Mouse (Mus musculus): ENCODE measurements around the gene Becn1. TPM values are rescaled to one million over a fixed set of nuclear protein-coding genes. Genes with fewer than 3 reads are reported as not detected.

Gene Becn1
- polyA plus RNA-seq, 1 experiment from 2014 or later = 194 TPM

GRCm38 (mm10) chr11:101278223-101279192 lies 23.6 kb downstream of the Becn1 start, which contains the start of the genes Cntd1 and Coa3:
Gene Cntd1 (plus strand): TSS chr11:101279012.
Gene Coa3 (minus strand): TSS chr11:101279114.
- WGBS = 13% methylated on average over 45 of the region's 45 CpGs
- Histone ChIP-seq H3K36me3 (peaks cover 5% of the 10 kb centered on the region; the same call in 1 of the 2 replicates), H3K4me1 (replicated peaks) (peaks cover 27% of the 10 kb centered on the region), H3K4me3 (replicated peaks) (peak within 1 kb of the TSS; percentile 66), H3K9me3 (no peaks in the 10 kb centered on the region), H3K27me3 (peaks cover 23% of the 10 kb centered on the region), H3K4me2 (replicated peaks) (peak within 1 kb of the TSS; percentile 73), H3K27ac (peak within 1 kb of the TSS; percentile 71), H3K9ac (replicated peaks) (peak within 1 kb of the TSS; percentile 84)
- ATAC-seq = peak; percentile 98

GRCm38 (mm10) chr11:101277381-101278222 lies 24.5 kb downstream of the Becn1 start:
- no peak for ATAC-seq
- peaks cover 23% of the 10 kb centered on the region for H3K27me3 ChIP-seq
- peaks cover 27% of the 10 kb centered on the region for H3K4me1 ChIP-seq (replicated peaks)
- H3K27ac ChIP-seq = no peak overlapping the region
- H3K4me3 ChIP-seq (replicated peaks) = peak overlapping the region; percentile 66
- H3K36me3 ChIP-seq = peaks cover 5% of the 10 kb centered on the region; the same call in 1 of the 2 replicates
- H3K4me2 ChIP-seq (replicated peaks) = peak overlapping the region; percentile 73
- WGBS = 81% methylated on average over 12 of the region's 12 CpGs
- H3K9me3 ChIP-seq = no peaks in the 10 kb centered on the region
- peak overlapping the region; percentile 84 for H3K9ac ChIP-seq (replicated peaks)

GRCm38 (mm10) chr11:101276319-101277070 lies 25.6 kb downstream of the Becn1 start:
- ATAC-seq = no peak
- peak overlapping the region; percentile 45 for H3K9ac ChIP-seq (replicated peaks)
- WGBS = 25% methylated on average over 27 of the region's 27 CpGs
- H3K36me3 ChIP-seq = peaks cover 5% of the 10 kb centered on the region; the same call in 1 of the 2 replicates
- peaks cover 27% of the 10 kb centered on the region for H3K4me1 ChIP-seq (replicated peaks)
- peak overlapping the region; percentile 73 for H3K4me2 ChIP-seq (replicated peaks)
- peak overlapping the region; percentile 12; the same call in 1 of the 2 replicates for H3K4me3 ChIP-seq (replicated peaks)
- H3K9me3 ChIP-seq = no peaks in the 10 kb centered on the region
- H3K27me3 ChIP-seq = peaks cover 23% of the 10 kb centered on the region
- H3K27ac ChIP-seq = 0 out of 2 replicates have a peak overlapping the region, but pooled peaks have one; percentile 25

GRCm38 (mm10) chr11:101275309-101275708 lies 26.8 kb downstream of the Becn1 start:
- peaks cover 27% of the 10 kb centered on the region for H3K4me1 ChIP-seq (replicated peaks)
- peaks cover 20% of the 10 kb centered on the region for H3K27me3 ChIP-seq
- peaks cover 5% of the 10 kb centered on the region; the same call in 1 of the 2 replicates for H3K36me3 ChIP-seq
- H3K4me3 ChIP-seq (replicated peaks) = no peak overlapping the region
- H3K9me3 ChIP-seq = no peaks in the 10 kb centered on the region
- H3K9ac ChIP-seq (replicated peaks) = no peak overlapping the region
- WGBS = 83% methylated on average over 4 of the region's 4 CpGs
- no peak overlapping the region for H3K4me2 ChIP-seq (replicated peaks)
- no peak overlapping the region for H3K27ac ChIP-seq
- ATAC-seq = no peak

GRCm38 (mm10) chr11:101272446-101272845 lies 29.6 kb downstream of the Becn1 start:
- Histone ChIP-seq H3K27me3 (peaks cover 17% of the 10 kb centered on the region; the same call in 1 of the 2 replicates), H3K36me3 (peaks cover 5% of the 10 kb centered on the region; the same call in 1 of the 2 replicates), H3K27ac (no peak overlapping the region), H3K4me3 (replicated peaks) (no peak overlapping the region), H3K4me2 (replicated peaks) (no peak overlapping the region), H3K4me1 (replicated peaks) (peaks cover 12% of the 10 kb centered on the region), H3K9ac (replicated peaks) (no peak overlapping the region), H3K9me3 (no peaks in the 10 kb centered on the region)
- ATAC-seq = no peak
- 83% methylated on average over 3 of the region's 3 CpGs for WGBS

- 0 out of 2 replicates have a peak overlapping the region, but pooled peaks have one; percentile 2 for H3K9ac ChIP-seq (replicated peaks)
Measured at GRCm38 (mm10) chr11:101269577-101270116, 32.4 kb downstream of the Becn1 start.

GRCm38 (mm10) chr11:101265906-101266305 lies 36.2 kb downstream of the Becn1 start:
- H3K4me3 ChIP-seq (replicated peaks) = 0 out of 2 replicates have a peak overlapping the region, but pooled peaks have one; percentile 35
- H3K4me1 ChIP-seq (replicated peaks) = peaks cover 34% of the 10 kb centered on the region
- peaks cover 64% of the 10 kb centered on the region for H3K27me3 ChIP-seq

More at GRCm38 (mm10) chr11:101269577-101270116, 32.4 kb downstream of the Becn1 start:
- no peaks in the 10 kb centered on the region for H3K36me3 ChIP-seq
- H3K9me3 ChIP-seq = no peaks in the 10 kb centered on the region
- H3K27me3 ChIP-seq = peaks cover 29% of the 10 kb centered on the region
- H3K27ac ChIP-seq = no peak overlapping the region
- WGBS = 38% methylated on average over 10 of the region's 10 CpGs
- ATAC-seq = no peak
- peaks cover 11% of the 10 kb centered on the region for H3K4me1 ChIP-seq (replicated peaks)
- peak overlapping the region; percentile 2; the same call in 1 of the 2 replicates for H3K4me2 ChIP-seq (replicated peaks)
- H3K4me3 ChIP-seq (replicated peaks) = no peak overlapping the region

GRCm38 (mm10) chr11:101264954-101265471 lies 37.1 kb downstream of the Becn1 start:
- peaks cover 67% of the 10 kb centered on the region for H3K27me3 ChIP-seq
- H3K36me3 ChIP-seq = no peaks in the 10 kb centered on the region
- peak overlapping the region; percentile 44; the same call in 1 of the 2 replicates for H3K9ac ChIP-seq (replicated peaks)
- peak overlapping the region; percentile 57 for H3K4me2 ChIP-seq (replicated peaks)
- no peaks in the 10 kb centered on the region for H3K9me3 ChIP-seq
- WGBS = under 1% methylated on average over 31 of the region's 31 CpGs
- H3K4me1 ChIP-seq (replicated peaks) = peaks cover 43% of the 10 kb centered on the region
- ATAC-seq = no peak
- no peak overlapping the region for H3K27ac ChIP-seq
- H3K4me3 ChIP-seq (replicated peaks) = peak overlapping the region; percentile 35

More at GRCm38 (mm10) chr11:101265906-101266305, 36.2 kb downstream of the Becn1 start:
- Histone ChIP-seq H3K27ac (no peak overlapping the region), H3K4me2 (replicated peaks) (peak overlapping the region; percentile 57), H3K9ac (replicated peaks) (no peak overlapping the region), H3K36me3 (no peaks in the 10 kb centered on the region), H3K9me3 (no peaks in the 10 kb centered on the region)
- ATAC-seq = no peak
- WGBS = 7% methylated on average over 6 of the region's 6 CpGs

- no peak overlapping the region for H3K9ac ChIP-seq (replicated peaks)
- H3K9me3 ChIP-seq = no peaks in the 10 kb centered on the region
- 10% methylated on average over 3 of the region's 3 CpGs for WGBS
- H3K4me3 ChIP-seq (replicated peaks) = no peak overlapping the region
- peaks cover 4% of the 10 kb centered on the region for H3K36me3 ChIP-seq
- H3K4me1 ChIP-seq (replicated peaks) = peaks cover 54% of the 10 kb centered on the region
- H3K27ac ChIP-seq = no peak overlapping the region
- H3K27me3 ChIP-seq = peaks cover 67% of the 10 kb centered on the region
- ATAC-seq = no peak
- no peak overlapping the region for H3K4me2 ChIP-seq (replicated peaks)
Measured at GRCm38 (mm10) chr11:101263989-101264280, 38.2 kb downstream of the Becn1 start.

- ATAC-seq = no peak
- Histone ChIP-seq H3K4me3 (replicated peaks) (no peak overlapping the region), H3K4me2 (replicated peaks) (no peak overlapping the region), H3K27me3 (peaks cover 66% of the 10 kb centered on the region), H3K27ac (no peak overlapping the region), H3K9me3 (no peaks in the 10 kb centered on the region), H3K9ac (replicated peaks) (no peak overlapping the region), H3K36me3 (peaks cover 6% of the 10 kb centered on the region), H3K4me1 (replicated peaks) (peaks cover 55% of the 10 kb centered on the region)
- 2% methylated on average over 32 of the region's 32 CpGs for WGBS
Measured at GRCm38 (mm10) chr11:101263138-101263988, 38.7 kb downstream of the Becn1 start.
